Mouse (Mus musculus) ovary, adult 10 weeks (tissue): ENCODE measurements around the gene Clca3a1. TPM values are rescaled to one million over a fixed set of nuclear protein-coding genes. Genes with fewer than 3 reads are reported as not detected.

Experiments
- polyA plus RNA-seq: library from polyadenylated mRNA; stranded (reverse); fragments of 350-450 nt; fragmentation: Illumina TruSeq; extraction: RNeasy Lipid Tissue Mini Kit (QIAGEN cat#74804); gene quantifications from one replicate; pipeline ENCODE4 v1.2.3, GENCODE M21; 2014

Gene Clca3a1
- polyA plus RNA-seq = 13.9 TPM

GRCm38 (mm10) chr3:144760592-144761309, at the start of gene Clca3a1:
TSS of gene Clca3a1 (minus strand) at chr3:144760977.

GRCm38 (mm10) chr3:144719901-144720747, 40.7 kb downstream of the Clca3a1 start, which contains the start of gene Sh3glb1:
TSS of gene Sh3glb1 (minus strand) at chr3:144720335.

Other genes with a start within 250 kb of the Clca3a1 start
- gene Hs2st1, start 190.8 kb downstream of the Clca3a1 start, polyA plus RNA-seq = 88.1 TPM
- 1,271 TPM for gene Selenof, start 190.7 kb downstream of the Clca3a1 start, polyA plus RNA-seq
- gene Sh3glb1, start 40.6 kb downstream of the Clca3a1 start, polyA plus RNA-seq = 284 TPM
- 0.88 TPM for gene Clca3a2, start 58.5 kb upstream of the Clca3a1 start, polyA plus RNA-seq
- not detected for gene Clca3b, start 88.4 kb upstream of the Clca3a1 start, polyA plus RNA-seq
- not detected for gene Clca4b, start 171.6 kb upstream of the Clca3a1 start, polyA plus RNA-seq
- not detected for gene Clca4a, start 214.1 kb upstream of the Clca3a1 start, polyA plus RNA-seq